Mouse (Mus musculus): ENCODE data around the gene Dynll2. TPM values are rescaled to one million over a fixed set of nuclear protein-coding genes. Genes with fewer than 3 reads are reported as not detected.

Gene Dynll2
- polyA plus RNA-seq, 1 experiment: 91.2 TPM

GRCm38 (mm10) chr11:87935467-87935866 lies 51.9 kb downstream of the Dynll2 start:
- TF ChIP-seq POLR2A (IDR thresholded peaks at IDR 0.05; ENCODE audit: borderline replicate concordance, extremely low read depth, low read depth, low read length) (no peak), CTCF (IDR thresholded peaks at IDR 0.05; ENCODE audit: insufficient read depth, low read length) (no peak)
- 66% methylated on average over 3 of the region's 3 CpGs for WGBS
- H3K4me3 ChIP-seq (replicated peaks; ENCODE audit: extremely low read depth, low read depth, low read length): no peak overlapping the region
- DNase-seq: no peak
- no peaks in the 10 kb centered on the region for H3K4me1 ChIP-seq (ENCODE audit: control insufficient read depth, insufficient read depth, low read length)

GRCm38 (mm10) chr11:87933731-87934130 lies 53.6 kb downstream of the Dynll2 start:
- TF ChIP-seq CTCF (IDR thresholded peaks at IDR 0.05; ENCODE audit: insufficient read depth, low read length) (no peak), POLR2A (IDR thresholded peaks at IDR 0.05; ENCODE audit: borderline replicate concordance, extremely low read depth, low read depth, low read length) (no peak)
- DNase-seq: no peak

GRCm38 (mm10) chr11:87930348-87930747 lies 57.0 kb downstream of the Dynll2 start:
- TF ChIP-seq CTCF (IDR thresholded peaks at IDR 0.05; ENCODE audit: insufficient read depth, low read length) (no peak), POLR2A (IDR thresholded peaks at IDR 0.05; ENCODE audit: borderline replicate concordance, extremely low read depth, low read depth, low read length) (no peak)
- no peaks in the 10 kb centered on the region for H3K4me1 ChIP-seq (ENCODE audit: control insufficient read depth, insufficient read depth, low read length)
- 81% methylated on average over 2 of the region's 2 CpGs for WGBS

More at GRCm38 (mm10) chr11:87933731-87934130, 53.6 kb downstream of the Dynll2 start:
- Histone ChIP-seq H3K4me3 (replicated peaks; ENCODE audit: extremely low read depth, low read depth, low read length) (no peak overlapping the region), H3K4me1 (ENCODE audit: control insufficient read depth, insufficient read depth, low read length) (no peaks in the 10 kb centered on the region)
- WGBS: 63% methylated on average over 2 of the region's 2 CpGs

More at GRCm38 (mm10) chr11:87930348-87930747, 57.0 kb downstream of the Dynll2 start:
- no peak overlapping the region for H3K4me3 ChIP-seq (replicated peaks; ENCODE audit: extremely low read depth, low read depth, low read length)
- DNase-seq: no peak

Other genes starting within 250 kb of the Dynll2 start
- 44.7 and 73.4 TPM in 2 replicates for gene Supt4a, start 250.0 kb downstream of the Dynll2 start, polyA plus RNA-seq (2012; rRNA removed)
- 5.8 TPM in 2 replicates for gene Tspoap1, start 227.0 kb downstream of the Dynll2 start, polyA plus RNA-seq (2012; rRNA removed)
- gene Mpo, start 194.0 kb downstream of the Dynll2 start, polyA plus RNA-seq (2012; rRNA removed): 0.11 and 0.60 TPM in 2 replicates
- gene Lpo, start 159.2 kb downstream of the Dynll2 start, polyA plus RNA-seq (2012; rRNA removed): 0.85 TPM in 1 of 2 replicates, not detected in the other
- gene Mks1, start 134.3 kb downstream of the Dynll2 start, polyA plus RNA-seq (2012; rRNA removed): 8.5 and 10.0 TPM in 2 replicates
- gene Epx, start 112.0 kb downstream of the Dynll2 start, polyA plus RNA-seq (2012; rRNA removed): 0.24 TPM in 1 of 2 replicates, not detected in the other
- gene Olfr462, start 95.3 kb downstream of the Dynll2 start, polyA plus RNA-seq (2012; rRNA removed): not detected in 2 replicates
- not detected in 2 replicates for gene Olfr463, start 90.1 kb downstream of the Dynll2 start, polyA plus RNA-seq (2012; rRNA removed)
- gene Olfr464, start 66.6 kb downstream of the Dynll2 start, polyA plus RNA-seq (2012; rRNA removed): 0.34 and 0.53 TPM in 2 replicates
- 76.5 and 93.4 TPM in 2 replicates for gene Srsf1, start 59.8 kb upstream of the Dynll2 start, polyA plus RNA-seq (2012; rRNA removed)
- gene Vezf1, start 80.7 kb upstream of the Dynll2 start, polyA plus RNA-seq (2012; rRNA removed): 22.4 and 26.5 TPM in 2 replicates
- gene Cuedc1, start 110.5 kb upstream of the Dynll2 start, polyA plus RNA-seq (2012; rRNA removed): 40.7 and 42.9 TPM in 2 replicates
- gene Mrps23, start 216.9 kb upstream of the Dynll2 start, polyA plus RNA-seq (2012; rRNA removed): 23.3 and 39.0 TPM in 2 replicates

Measured in lung, adult 2 months (tissue).